Mouse (Mus musculus) kidney, adult 2 months (tissue): ENCODE data around the gene Vps53.

Source experiments
- CTCF ChIP-seq: fragments of 200-500 bp; conservative IDR thresholded peaks from 2 replicates; pipeline ENCODE4 v1.5.1; 2011; ENCODE audit warnings: low read depth, mild to moderate bottlenecking, control low read depth, low read length, moderate library complexity, mixed read lengths; ENCODE audit not compliant: insufficient read depth, insufficient read length
- POLR2A ChIP-seq: fragments of 200-500 bp; IDR thresholded peaks from one replicate; pipeline ENCODE4 v1.6.1; 2011; ENCODE audit warnings: low read depth, low read length, control low read depth

DNA sequence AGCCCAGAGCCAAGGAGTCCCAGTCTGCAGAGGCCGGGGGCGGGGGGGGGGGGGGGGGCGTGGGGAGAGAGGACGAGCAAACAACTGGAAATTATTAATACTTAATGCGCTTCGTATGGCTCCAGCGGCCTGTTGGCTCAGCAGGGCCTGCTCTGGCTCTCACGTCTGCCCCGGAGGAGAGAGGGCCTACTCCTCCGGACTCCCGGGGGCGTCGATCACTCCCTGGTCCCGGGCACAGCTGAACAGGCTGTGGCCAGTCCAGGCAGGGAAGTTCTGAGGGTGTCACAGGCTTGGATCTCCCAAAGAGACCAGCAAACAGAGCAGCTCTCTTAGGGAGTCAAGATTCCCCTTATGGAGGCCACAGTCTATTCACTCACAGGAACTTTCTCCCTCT, 151.4 kb downstream of the Vps53 start:
- TF ChIP-seq CTCF (no peak), POLR2A (no peak)
